Mouse (Mus musculus) mature B cell (primary cell): ENCODE measurements around the gene Ccr1l1.

Experiments used
- in situ Hi-C: fragments of 300-500 bp; cut with MboI; formaldehyde crosslinking; loops from 2 replicates; pipeline ENCODE4 v1.14.3; 2019

The Ccr1l1 gene

DNA sequence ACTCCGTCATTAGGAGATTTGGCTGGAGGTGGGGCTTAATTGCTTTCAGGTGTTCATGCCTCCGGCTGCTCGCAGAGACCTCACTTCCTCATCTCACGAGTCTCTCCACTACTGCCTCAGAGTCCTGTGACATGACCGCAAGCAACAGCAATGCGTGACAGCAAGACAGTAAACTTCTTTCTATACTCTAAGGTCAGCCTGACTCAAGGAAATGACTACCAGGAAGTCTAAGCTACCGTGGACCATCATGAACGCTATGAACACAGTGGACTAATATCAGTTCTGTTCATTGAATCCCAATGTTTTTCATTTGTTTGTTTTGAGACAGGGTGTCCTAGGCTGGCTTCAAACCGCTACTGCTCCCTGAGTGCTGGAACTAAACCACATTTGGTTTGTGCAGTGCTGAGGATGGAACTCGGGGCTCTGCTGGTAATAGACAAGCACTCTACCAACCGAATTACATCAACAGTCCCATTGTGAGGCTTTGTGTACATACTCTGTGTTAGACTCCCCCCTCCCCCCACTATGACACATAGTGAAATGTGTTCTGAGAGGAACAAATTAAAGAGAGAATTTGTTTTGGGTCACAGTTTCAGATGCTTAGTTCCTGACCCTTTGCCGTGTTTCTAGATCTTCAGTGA, 50.0 kb downstream of the Ccr1l1 start:
- in situ Hi-C loops, result no loop called here

- in situ Hi-C loops, result no loop called here
Measured at GRCm38 (mm10) chr9:123927281-123927960, 50.8 kb downstream of the Ccr1l1 start.
